Mouse (Mus musculus) liver, adult 2 months (tissue): ENCODE data around the gene Ust. TPM values are rescaled to one million over a fixed set of nuclear protein-coding genes. Genes with fewer than 3 reads are reported as not detected.

Experiments
- DNase-seq: peaks from one replicate; pipeline ENCODE4 v3.0.0-alpha.2; 2011; ENCODE audit warnings: low read depth, low spot score; ENCODE audit errors: extremely low read depth
- H3K27ac ChIP-seq: fragments of 200-500 bp; replicated peaks from 2 replicates; pipeline ENCODE4 v1.5.1; 2012; ENCODE audit warnings: low read depth, mild to moderate bottlenecking, control low read depth, inconsistent platforms, low read length; ENCODE audit not compliant: insufficient read depth
- H3K27me3 ChIP-seq: fragments of 200-500 bp; 2 replicates; pipeline ENCODE4 v1.6.1; 2012; ENCODE audit warnings: mild to moderate bottlenecking, moderate library complexity, low read length, inconsistent platforms; ENCODE audit not compliant: control insufficient read depth, insufficient read depth
- H3K36me3 ChIP-seq: fragments of 200-500 bp; 2 replicates; pipeline ENCODE4 v1.6.1; 2012; ENCODE audit warnings: low read length, inconsistent platforms; ENCODE audit not compliant: control insufficient read depth, insufficient read depth
- H3K4me1 ChIP-seq: fragments of 200-500 bp; 2 replicates; pipeline ENCODE4 v1.6.1; 2011; ENCODE audit warnings: low read length; ENCODE audit not compliant: control insufficient read depth, insufficient read depth
- H3K4me3 ChIP-seq: fragments of 200-500 bp; 2 replicates; pipeline ENCODE4 v1.5.1; 2011; ENCODE audit warnings: low read depth, mild to moderate bottlenecking, control low read depth, low read length, moderate library complexity; ENCODE audit not compliant: insufficient read depth
- H3K79me2 ChIP-seq: fragments of 200-500 bp; 2 replicates; pipeline ENCODE4 v1.6.1; 2012; ENCODE audit warnings: inconsistent platforms, mild to moderate bottlenecking, low read length, moderate library complexity; ENCODE audit not compliant: control insufficient read depth, insufficient read depth
- H3K9ac ChIP-seq: fragments of 200-500 bp; 2 replicates; pipeline ENCODE4 v1.6.1; 2012; ENCODE audit warnings: low read depth, mild to moderate bottlenecking, control low read depth, inconsistent platforms, low read length
- CTCF ChIP-seq: fragments of 200-500 bp; IDR thresholded peaks from 2 replicates; pipeline ENCODE4 v1.5.1; 2011; ENCODE audit warnings: low read depth, low read length, control low read depth
- POLR2A ChIP-seq: fragments of 200-500 bp; IDR thresholded peaks from 2 replicates; pipeline ENCODE4 v1.6.1; 2011; ENCODE audit warnings: low read length, control low read depth; ENCODE audit not compliant: insufficient read depth; ENCODE audit errors: extremely low read depth
- WGBS: fragments of 180-500 bp; shearing (Covaris S2); methylation state at CpG from one replicate; pipeline ENCODE4 v1.1.7; 2018; 5-methylcytosine and 5-hydroxymethylcytosine counted together
- polyA plus RNA-seq: library from polyadenylated mRNA; depleted of rRNA; stranded (reverse); fragments of >200 nt; gene quantifications from 2 replicates; pipeline ENCODE4 v1.2.3, GENCODE M21; 2012
- total RNA-seq: library from RNA; depleted of rRNA; stranded (reverse); fragments of >200 nt; gene quantifications from 2 replicates; pipeline ENCODE4 v1.2.3, GENCODE M21; 2014

Ust gene
- total and polyA plus RNA-seq, 2 experiments, result 0.27 to 0.46 TPM

DNA sequence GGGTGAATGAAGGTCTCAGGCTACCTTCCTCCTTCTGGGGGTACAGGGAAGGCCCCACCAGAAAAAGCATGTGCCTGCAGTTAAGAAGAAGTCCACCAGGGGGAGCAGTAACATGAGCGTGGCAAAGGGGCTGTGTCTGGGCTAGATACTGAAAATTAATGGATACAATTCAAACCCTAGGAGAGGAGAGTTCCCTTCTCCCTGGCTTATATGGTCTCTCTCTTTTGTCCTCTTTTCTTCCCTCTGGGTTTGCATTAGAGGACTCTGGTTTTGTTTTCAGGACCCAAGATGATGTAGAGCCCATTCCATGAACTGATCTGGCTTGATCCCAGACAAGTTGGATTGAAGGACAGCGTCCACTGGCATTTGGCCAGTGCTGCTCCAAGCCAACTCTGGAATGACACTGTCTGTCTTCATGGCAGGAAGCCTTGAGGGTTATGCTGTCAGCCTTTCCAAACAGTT lies 195.3 kb downstream of the Ust start:
- Histone ChIP-seq H3K27ac (no peak overlapping the region), H3K27me3 (no peaks in the 10 kb centered on the region), H3K9ac (no peak overlapping the region), H3K36me3 (no peaks in the 10 kb centered on the region), H3K4me1 (no peaks in the 10 kb centered on the region), H3K79me2 (no peaks in the 10 kb centered on the region), H3K4me3 (no peak overlapping the region)
- 9% methylated on average over 2 of the region's 2 CpGs for WGBS
- TF ChIP-seq CTCF (peak; percentile 76), POLR2A (no peak)
- peak; percentile 50 for DNase-seq

- H3K27ac ChIP-seq, result no peak overlapping the region
- no peaks in the 10 kb centered on the region for H3K4me1 ChIP-seq
- DNase-seq, result no peak
- no peaks in the 10 kb centered on the region for H3K79me2 ChIP-seq
- H3K27me3 ChIP-seq, result no peaks in the 10 kb centered on the region
- no peaks in the 10 kb centered on the region for H3K36me3 ChIP-seq
- TF ChIP-seq CTCF (no peak), POLR2A (no peak)
- H3K9ac ChIP-seq, result no peak overlapping the region
- no peak overlapping the region for H3K4me3 ChIP-seq
Measured at GRCm38 (mm10) chr10:8320771-8321170, 197.9 kb downstream of the Ust start.

- TF ChIP-seq CTCF (no peak), POLR2A (no peak)
- Histone ChIP-seq H3K4me3 (no peak overlapping the region), H3K27me3 (no peaks in the 10 kb centered on the region), H3K79me2 (no peaks in the 10 kb centered on the region), H3K9ac (no peak overlapping the region), H3K27ac (no peak overlapping the region), H3K36me3 (no peaks in the 10 kb centered on the region), H3K4me1 (no peaks in the 10 kb centered on the region)
- no peak for DNase-seq
- WGBS, result 60% methylated on average over 6 of the region's 6 CpGs
Measured at GRCm38 (mm10) chr10:8309435-8309834, 209.2 kb downstream of the Ust start.

GRCm38 (mm10) chr10:8304211-8304610 lies 214.4 kb downstream of the Ust start:
- H3K9ac ChIP-seq, result no peak overlapping the region
- H3K4me1 ChIP-seq, result no peaks in the 10 kb centered on the region
- TF ChIP-seq CTCF (no peak), POLR2A (no peak)
- DNase-seq, result no peak
- no peaks in the 10 kb centered on the region for H3K79me2 ChIP-seq
- H3K36me3 ChIP-seq, result no peaks in the 10 kb centered on the region
- no peak overlapping the region for H3K27ac ChIP-seq
- no peaks in the 10 kb centered on the region for H3K27me3 ChIP-seq
- H3K4me3 ChIP-seq, result no peak overlapping the region
- WGBS, result 75% methylated on average over 4 of the region's 4 CpGs

DNA sequence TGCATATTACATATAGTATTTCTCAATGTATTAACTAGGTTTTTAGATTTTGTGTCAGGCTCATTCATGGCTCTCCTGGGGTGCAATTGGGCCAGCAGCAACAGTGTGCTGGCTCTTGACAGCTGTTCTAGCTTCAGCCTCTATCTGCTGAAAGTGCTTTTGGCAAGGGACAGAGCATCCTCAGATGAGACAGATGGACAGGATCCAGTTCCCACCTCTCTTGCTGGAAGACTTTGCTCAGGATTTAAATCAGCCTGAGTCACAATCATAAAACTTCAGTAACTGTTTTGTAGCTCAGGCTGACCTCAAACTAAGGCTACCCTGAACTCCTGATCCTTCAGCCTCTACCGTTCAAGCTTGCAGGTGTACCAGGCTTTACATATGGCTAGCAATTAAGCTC lies 219.5 kb downstream of the Ust start:
- Histone ChIP-seq H3K4me3 (no peak overlapping the region), H3K9ac (no peak overlapping the region), H3K27me3 (no peaks in the 10 kb centered on the region), H3K36me3 (no peaks in the 10 kb centered on the region), H3K4me1 (no peaks in the 10 kb centered on the region), H3K27ac (no peak overlapping the region), H3K79me2 (no peaks in the 10 kb centered on the region)
- WGBS, result 82% methylated on average over 1 of the region's 1 CpGs
- no peak for DNase-seq
- TF ChIP-seq POLR2A (no peak), CTCF (no peak)

DNA sequence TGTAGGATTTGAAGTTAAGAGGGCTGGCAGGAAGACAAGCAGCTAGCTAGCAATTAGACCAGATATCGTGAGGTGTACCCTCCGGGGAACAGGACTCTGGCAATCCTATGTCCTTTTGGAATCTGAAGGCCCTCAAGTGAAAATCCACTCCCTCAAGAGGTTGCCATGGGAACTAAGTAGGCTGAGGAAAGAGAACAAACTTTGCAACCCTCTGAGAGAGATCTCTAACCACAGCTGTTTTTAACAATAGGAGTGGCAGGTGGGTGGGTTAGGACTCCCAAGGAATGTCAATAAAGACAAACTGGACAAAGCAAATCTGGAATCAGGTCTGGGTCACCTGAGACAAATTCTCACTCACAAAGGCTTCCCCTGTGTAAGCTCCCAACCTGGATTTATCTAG lies 221.4 kb downstream of the Ust start:
- Histone ChIP-seq H3K36me3 (no peaks in the 10 kb centered on the region), H3K27ac (no peak overlapping the region), H3K4me1 (no peaks in the 10 kb centered on the region), H3K79me2 (no peaks in the 10 kb centered on the region), H3K9ac (no peak overlapping the region), H3K4me3 (no peak overlapping the region), H3K27me3 (no peaks in the 10 kb centered on the region)
- no peak for DNase-seq
- TF ChIP-seq POLR2A (no peak), CTCF (no peak)
- WGBS, result 40% methylated on average over 2 of the region's 2 CpGs
